Mouse (Mus musculus): Measurements from ENCODE around the gene Vti1a. TPM values are rescaled to one million over a fixed set of nuclear protein-coding genes. Genes with fewer than 3 reads are reported as not detected.

Vti1a gene
- total RNA-seq, 2 experiments from 2014 or later: 53.6 to 56.2 TPM

DNA sequence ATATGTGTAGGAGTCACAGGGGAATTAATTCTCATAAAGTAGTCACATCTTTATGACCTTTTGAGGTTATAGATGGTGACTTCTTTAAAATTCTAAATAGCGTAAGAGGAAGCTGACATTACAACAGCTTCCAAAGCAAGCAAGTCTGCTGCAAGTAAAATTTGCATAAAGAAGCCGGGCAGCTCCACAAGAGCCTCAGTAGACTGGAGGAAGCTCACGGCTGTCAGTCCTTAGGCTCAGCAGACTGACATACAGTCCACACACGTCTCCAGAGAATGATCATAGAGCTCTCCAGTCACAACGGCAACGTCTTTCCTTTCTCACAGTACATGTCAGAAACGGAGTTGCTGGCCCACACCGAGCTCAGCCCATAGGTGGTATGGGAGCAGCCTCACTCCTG, 4.2 kb upstream of the Vti1a start:
- no peak for DNase-seq (ENCODE audit: extremely low spot score in 1 of 2, low spot score in 1 of 2)

DNA sequence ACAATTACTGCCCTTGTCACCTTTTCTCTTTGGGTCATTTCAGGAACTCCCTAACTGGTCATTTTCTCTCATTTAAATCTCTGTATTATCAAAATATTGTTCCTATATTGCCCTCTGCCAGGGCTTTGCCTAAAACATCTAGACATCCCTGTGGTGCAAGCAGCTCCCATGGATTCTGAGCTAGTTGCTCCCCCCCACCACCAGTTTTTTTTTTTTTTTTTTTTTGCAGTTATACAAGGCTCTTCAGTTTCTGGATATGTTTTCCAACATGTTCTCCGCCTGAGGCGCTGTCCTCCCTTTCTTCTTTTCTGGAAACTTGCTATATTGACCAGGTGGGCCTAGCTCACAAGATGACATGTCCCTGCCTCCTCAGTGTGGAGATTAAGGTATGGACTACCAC, 2.4 kb upstream of the Vti1a start:
- no peak for DNase-seq (ENCODE audit: extremely low spot score in 1 of 2, low spot score in 1 of 2)

DNA sequence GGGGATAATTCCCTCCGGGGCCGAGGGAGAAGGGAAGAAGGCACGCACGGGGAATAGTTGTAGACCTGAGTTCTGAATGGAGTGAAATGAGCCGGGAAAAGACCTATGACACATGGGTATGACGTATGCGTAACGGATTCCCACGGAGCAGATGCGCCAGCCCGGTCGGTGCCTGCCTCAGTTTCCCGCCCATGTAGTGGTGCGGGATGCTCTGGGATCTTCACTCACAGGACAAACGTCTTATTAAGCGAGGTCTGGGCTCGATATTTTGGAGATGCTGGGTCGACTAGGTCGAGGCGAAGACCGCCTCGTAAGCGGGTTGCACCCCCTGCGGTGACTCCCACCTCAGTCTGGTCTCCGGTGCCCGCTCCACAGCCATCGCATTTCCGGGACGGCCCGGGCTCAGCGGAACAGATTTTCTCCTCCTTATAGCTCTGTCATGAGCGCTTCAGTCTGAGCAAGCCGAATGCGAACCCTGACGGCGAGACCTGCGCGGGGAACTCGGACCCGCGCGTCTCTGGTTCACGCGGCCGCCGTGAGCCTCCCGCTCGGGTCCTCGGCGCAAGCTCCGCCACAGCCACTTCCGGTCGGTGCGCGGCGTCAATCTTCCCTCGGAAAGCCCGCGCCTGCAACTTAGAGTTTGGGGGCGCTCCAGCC, 515 bp upstream of the Vti1a start, which contains the start of gene Zdhhc6:
Gene Zdhhc6, minus strand, starts transcription at position 581 of the 657 bp plus-strand sequence.
- peak in 1 of 2 experiments; percentile 86 for DNase-seq (ENCODE audit: extremely low spot score in 1 of 2, low spot score in 1 of 2)

DNA sequence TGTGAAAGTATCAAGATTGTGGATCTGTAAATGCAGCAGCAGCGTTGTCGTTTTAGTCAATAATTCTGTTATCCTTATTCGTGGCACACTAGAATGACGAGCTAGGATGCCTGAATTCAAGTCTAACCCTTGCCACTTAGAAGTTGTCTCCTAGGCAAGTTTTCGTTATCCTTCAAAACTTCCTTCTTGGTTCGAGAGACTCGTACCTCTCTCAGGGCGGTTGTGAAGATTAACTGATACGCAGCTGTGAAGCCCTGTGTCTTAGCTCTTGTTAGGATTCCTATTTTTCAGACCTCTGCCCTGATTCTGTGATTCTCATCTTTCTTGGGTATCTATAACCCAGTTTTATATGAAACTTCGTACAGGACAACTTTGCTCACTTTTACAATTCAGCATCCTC, 806 bp downstream of the Vti1a start:
- DNase-seq (ENCODE audit: extremely low spot score in 1 of 2, low spot score in 1 of 2): no peak

DNA sequence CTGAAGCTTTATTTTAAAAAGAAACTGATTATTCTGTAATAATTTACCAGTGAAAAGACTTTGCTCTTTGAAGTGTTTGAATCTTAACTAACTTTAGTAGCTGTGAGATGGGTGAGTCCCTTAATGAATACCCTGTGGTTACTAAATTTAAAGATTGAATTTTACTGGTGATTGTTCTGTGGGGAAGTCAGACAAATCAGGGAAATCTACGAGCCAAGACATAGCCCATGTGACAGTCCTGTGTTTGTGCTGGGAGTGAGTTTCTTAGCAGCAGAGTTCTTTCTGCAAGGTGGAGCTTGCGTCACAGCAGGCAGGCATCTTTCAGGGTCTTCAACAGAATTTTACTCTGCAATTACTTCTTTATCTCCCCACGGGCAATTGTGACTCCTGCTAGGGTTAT, 2.9 kb downstream of the Vti1a start:
- no peak for DNase-seq (ENCODE audit: extremely low spot score in 1 of 2, low spot score in 1 of 2)

DNA sequence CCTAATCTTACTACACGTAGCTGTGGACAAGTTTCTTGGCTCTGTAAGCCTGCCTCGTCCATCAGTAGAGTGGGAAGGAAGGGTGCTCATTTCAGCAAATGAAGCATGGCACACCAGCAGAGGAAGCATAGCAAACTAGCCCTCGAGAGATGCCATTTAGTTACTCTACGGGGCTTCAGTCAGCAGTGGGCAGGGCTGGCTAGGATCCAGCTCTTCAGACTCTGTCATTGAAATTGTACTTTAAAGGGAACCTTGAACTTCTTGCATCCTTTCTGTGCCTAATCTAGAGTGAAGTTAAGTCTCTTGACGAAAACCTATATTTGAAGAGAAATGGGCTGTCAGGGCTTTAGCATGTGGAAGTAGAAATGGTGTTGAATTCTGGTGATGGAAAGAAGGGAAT, 3.4 kb downstream of the Vti1a start:
- no peak for DNase-seq (ENCODE audit: extremely low spot score in 1 of 2, low spot score in 1 of 2)

DNA sequence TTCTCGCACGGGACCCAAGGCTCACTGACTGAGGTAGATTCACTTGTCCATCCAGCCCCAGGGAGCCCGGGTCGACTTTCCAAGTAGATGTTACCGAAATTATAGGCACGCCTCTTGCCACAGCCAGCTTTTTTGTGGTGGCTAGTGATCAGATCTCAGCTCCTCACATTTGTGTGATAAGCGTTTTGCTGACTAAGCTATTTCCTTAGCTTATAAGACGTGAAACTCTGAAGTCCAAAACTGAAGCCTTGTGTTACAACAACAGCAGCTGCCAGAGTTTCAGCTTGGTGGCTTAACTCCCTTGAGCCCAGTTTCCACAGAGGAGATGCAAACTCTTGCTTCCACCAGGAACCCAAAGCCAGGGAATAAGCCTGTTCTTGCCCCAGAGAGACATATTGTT, 6.5 kb downstream of the Vti1a start:
- no peak for DNase-seq (ENCODE audit: extremely low spot score in 1 of 2, low spot score in 1 of 2)

DNA sequence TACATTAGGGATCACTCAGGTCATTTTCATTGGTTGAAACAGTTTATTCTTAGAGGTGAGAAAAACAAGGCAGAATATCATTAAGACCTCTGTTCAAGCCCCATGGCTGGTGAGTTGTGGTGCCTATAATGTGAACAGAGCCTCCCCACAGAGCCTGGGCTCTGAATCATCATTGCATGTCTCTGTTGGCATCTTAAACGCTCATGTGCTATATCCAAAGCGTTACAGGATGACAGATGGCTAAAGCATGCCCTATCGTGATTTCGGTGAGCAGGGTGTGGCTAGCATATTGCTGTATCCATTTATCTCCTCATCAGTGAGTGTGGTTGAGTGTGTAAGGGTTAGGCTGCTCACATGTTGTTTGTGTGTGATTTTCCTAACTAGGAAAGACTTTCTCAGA, 11.4 kb downstream of the Vti1a start:
- DNase-seq (ENCODE audit: extremely low spot score in 1 of 2, low spot score in 1 of 2): no peak

DNA sequence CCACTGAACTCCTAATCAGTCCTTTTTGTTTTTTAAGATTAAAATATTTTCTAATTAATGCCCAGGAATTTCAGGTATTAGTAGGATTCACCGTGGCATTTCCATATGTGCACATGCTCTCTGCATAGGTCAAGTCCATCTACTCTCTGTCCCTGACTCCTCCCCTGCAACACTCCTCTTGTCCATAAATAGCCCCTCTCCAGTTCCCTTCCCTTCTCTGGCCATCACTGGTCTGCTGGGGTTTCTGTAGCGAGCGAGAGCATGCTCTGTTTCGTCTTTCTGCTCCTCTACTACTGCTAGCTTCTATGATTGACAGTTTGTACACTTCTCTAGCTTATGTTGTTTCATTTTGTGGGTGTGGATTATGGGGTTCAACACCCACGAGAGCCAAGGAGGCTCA, 15.7 kb downstream of the Vti1a start:
- no peak for DNase-seq (ENCODE audit: extremely low spot score in 1 of 2, low spot score in 1 of 2)

DNA sequence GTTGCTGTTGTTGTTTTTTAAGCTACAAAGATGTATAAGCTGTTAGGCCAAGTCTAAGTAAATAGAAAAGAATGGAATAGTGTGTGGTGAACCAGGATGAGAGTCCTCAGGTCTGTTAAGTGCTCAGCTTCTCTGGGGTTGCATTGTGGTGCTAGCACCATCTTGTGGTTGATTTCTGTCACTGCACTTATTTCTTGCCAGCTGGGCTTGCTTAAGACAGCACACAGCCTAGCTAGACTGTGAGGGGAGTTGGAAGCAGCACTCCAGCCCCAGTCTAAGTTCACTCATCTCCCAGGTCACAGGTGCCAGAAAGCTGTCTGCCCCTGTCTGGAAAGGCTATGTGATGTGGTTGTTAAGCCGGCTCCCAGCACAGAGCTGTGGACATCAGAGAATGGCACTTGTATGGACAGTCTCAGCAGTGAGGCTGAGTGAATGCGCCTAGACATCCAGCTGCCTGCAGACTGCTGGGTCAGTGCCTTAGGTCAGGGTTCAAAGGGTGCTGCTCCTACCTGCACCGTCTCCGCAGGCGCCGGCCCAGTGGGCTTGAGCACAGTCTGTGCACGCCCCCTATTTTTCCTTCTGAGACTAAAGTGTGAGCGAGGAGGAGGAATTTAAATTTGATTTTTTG, 16.7 kb downstream of the Vti1a start:
- DNase-seq (ENCODE audit: extremely low spot score in 1 of 2, low spot score in 1 of 2): peak; percentile 44 to 51

DNA sequence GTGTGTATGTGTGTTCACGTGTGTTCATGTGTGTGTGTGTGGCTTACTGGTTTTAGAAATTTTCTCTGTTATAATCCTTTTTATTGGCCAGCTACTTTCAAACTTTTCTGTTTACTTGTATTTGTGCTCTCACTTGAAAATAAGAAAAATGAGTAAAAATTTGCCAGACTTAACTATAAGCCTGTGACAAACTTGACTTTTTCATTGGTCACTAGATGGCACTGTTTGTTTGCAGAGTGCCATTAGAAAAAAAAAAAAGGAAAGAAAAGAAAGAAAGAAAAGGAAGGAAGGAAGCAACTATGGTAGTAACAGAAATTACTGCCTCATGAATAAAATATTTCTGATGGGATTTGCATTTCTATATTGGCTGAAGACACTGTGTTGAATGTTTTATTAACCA, 19.8 kb downstream of the Vti1a start:
- no peak for DNase-seq (ENCODE audit: extremely low spot score in 1 of 2, low spot score in 1 of 2)

DNA sequence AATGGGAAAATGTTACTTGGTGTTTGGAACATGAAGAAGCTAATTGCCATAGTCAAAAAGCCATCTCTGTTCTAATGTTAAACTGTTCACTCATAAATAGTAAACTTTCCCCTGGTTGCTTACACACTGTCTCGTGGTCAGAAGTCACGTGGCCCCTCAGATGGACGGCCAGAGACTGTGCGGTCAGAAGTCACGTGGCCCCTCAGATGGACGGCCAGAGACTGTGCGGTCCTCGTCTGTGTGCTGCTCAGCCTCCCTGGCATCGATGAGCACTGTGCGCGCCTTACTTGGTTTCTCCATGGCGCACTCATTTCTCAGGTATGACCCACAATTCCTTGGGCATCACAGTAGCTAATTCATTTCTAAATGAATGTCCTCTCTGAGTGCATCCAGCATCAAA, 20.3 kb downstream of the Vti1a start:
- DNase-seq (ENCODE audit: extremely low spot score in 1 of 2, low spot score in 1 of 2): no peak

DNA sequence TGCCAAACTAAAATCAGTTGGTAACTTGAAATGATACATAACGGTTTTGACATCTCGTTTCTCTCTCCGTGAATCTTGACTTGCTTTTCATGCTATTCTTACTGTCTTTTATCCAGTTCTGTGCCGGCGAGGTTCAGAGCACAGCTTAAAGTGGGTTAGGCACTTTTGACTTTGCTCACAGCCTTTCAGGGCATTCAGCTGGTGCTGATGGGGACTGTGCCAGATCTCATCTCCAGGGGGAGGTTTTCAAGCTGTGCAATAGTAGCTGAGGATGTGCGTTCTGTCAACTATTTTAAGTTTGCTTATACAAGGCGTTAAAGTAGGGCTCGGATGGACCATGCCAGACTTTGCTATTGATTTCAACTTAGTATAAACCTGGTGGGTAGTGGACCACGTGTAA, 21.0 kb downstream of the Vti1a start:
- no peak for DNase-seq (ENCODE audit: extremely low spot score in 1 of 2, low spot score in 1 of 2)

DNA sequence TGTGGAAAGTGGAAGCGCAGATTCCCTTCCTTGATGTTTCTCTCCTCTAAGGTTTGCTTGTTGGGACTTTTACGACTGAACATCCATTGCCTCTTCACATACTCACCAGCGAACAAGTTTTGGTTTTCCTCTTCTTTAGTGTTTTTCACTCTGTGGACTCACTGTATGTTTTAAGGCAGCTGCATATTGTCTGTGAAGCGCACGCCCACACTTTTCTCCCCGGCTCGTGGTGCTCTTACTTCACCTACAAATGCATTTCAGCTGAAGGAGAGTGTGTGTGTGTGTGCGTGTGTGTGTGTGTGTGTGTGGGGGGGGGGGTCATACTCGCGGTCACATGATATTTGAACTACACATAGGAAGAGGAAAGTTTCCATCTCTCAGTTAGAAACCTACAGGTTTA, 21.6 kb downstream of the Vti1a start:
- DNase-seq (ENCODE audit: extremely low spot score in 1 of 2, low spot score in 1 of 2): no peak

DNA sequence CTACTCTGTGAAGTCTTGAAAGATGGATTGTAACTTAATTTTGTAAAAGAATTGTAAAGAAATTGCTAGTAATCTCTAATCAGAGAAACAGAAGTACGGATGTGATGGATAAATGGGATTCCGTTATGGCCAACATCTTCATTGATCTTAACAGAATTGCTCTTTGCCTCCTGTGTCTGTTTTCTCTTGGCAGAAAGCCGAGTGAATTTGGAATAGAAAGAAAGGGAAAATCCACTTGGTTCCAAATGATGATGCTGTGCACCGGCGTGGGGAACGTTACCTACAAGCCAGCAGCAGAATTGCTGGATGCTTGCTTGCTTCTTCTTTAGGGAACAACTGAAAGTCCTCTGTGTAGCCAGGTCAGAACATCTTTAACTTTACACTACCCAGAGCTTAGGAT, 24.4 kb downstream of the Vti1a start:
- DNase-seq (ENCODE audit: extremely low spot score in 1 of 2, low spot score in 1 of 2): no peak

DNA sequence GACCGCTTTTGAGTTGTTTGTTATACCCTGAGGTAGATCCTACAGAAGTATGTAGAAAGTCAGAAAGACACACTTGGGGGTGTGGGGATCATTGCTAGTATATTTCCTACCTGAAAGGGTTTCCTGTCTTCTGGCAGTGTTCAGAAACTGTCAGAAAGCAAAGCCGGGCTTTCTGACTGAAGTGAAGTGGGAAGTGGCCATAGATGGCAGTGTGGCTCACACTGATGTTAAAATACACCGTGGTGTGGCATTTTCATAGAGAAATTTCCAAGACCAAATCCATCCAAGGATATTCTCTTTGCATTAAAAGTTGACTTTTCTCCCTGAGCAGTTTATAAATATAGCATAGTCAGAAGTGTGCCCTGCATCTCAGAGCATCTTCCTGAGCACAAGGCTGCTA, 25.3 kb downstream of the Vti1a start:
- no peak for DNase-seq (ENCODE audit: extremely low spot score in 1 of 2, low spot score in 1 of 2)

DNA sequence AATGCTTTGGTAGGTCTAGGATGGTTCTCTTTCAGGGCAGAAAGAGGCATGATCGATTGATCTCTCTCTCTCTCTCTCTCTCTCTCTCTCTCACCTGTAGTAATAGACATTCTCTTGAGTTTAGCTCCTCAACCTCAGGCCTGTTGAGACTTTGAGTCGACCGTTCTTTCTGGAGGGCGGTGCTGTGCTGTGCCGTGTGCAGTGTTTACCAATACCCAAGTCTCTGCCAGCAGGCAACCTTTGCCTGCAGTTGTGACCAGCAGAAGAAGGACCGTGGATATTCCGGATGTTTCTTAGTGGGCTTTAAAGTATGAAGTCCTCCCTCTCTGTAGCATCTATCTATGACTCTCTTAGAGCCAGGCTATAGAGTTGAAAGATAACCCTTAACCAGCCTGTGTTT, 26.3 kb downstream of the Vti1a start:
- DNase-seq (ENCODE audit: extremely low spot score in 1 of 2, low spot score in 1 of 2): no peak

DNA sequence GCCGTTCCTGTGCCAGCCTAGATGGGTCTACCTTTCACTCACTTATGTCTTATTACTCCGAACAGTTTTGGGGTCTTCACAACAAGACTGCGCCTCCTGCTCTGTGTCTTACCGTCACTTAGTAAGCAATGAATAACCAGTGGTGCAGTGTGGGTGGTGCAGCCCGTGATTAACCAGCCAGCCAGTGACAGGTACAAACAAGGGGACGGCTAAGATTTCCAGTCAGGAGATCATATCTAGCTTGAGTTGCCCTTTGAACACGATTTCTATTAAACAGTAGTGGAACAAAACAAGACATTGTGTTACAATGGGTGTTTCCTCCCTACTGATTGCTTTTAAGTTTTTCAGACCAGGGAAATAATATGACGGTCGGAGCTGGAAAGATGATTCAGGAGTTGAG, 27.2 kb downstream of the Vti1a start:
- DNase-seq (ENCODE audit: extremely low spot score in 1 of 2, low spot score in 1 of 2): no peak

DNA sequence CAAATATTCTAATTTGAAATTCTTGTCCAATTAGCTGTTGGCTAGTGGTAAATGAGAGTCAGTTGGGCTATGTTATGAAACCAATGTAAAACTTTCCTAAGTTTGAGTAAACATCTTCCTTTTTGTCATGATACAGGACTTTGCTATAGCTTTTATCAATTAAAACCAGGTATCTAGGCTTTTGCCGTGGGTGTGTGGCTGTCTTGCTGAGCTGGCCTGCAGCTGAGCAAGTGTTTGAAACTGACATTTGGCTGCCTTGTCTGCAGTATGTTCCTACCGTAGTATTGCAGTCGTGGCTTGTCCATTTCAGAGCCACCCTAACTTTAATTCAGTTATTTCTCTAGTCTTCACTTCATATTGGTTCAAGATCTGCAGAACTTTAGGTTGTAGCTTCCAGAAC, 32.1 kb downstream of the Vti1a start:
- DNase-seq (ENCODE audit: extremely low spot score in 1 of 2, low spot score in 1 of 2): no peak

DNA sequence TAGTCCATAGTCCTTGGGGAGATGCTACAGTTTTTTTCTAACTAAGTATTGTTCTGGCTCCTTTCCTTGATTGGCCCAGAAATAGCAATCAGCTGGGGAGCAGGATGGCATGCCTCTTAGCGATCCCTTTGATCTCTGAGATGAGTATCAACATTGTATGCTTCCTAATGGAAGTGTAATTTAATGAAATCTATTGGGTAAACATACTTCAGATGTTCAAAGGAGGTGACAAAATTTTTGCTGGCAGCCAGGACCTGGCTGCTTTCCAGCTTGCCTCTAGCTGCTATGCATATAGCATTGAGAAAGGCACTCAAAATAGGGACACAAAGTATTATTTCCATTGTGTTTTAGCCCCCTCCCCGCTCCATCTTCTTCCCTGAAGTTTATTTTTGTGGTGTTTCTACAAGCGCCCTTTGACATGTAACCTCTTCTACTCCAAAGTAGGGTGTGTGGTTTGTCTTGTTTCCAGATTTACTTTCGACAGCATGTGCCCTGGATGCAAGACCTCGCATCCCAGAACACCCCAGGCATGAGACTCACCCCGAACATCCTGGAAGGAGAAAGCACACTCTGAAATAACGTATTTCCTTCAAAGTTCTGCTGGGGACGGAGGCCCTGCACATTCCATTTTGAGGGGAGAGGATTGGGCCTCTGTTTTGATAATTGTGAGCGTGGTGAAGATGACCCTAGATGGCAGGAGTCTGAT, 34.7 kb downstream of the Vti1a start:
- no peak for DNase-seq (ENCODE audit: extremely low spot score in 1 of 2, low spot score in 1 of 2)

DNA sequence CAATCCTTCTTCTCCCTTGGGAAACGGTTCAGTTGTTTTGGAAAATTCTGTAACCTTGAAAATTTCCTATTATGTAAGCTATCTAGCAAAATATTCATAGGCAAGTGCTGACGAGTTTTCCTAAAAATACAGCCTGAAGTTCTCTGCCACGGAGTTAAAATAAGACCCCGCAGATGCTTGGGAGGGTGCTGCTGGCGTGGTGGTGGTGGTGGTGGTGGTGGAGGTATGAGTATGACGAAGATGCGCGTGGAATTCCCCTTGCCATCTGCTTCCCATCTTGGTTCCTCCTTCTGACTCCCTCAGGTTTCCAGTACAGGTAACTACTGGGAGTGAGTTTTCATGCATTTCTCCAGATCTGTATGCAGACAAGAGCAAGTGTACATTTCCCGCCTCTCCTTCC, 46.5 kb downstream of the Vti1a start:
- DNase-seq (ENCODE audit: extremely low spot score in 1 of 2, low spot score in 1 of 2): no peak

DNA sequence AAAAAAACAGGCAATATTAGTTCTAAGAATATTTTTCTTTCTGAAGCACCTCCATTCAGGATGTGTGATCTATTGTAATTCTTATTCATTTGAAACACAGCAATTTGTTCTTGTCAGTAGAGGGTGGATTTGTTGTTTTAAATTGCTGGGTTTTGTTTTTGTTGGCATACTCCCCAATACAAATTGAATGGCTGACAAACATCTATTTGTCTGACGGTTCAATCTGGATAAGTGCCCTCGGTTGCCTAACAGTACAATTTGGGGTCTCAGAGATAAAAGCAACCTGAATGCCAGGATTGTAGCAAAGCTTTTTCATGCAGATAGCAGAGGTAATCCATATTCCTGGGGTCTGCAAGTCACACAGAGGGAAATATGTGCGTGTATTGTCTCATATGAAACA, 53.6 kb downstream of the Vti1a start:
- DNase-seq (ENCODE audit: extremely low spot score in 1 of 2, low spot score in 1 of 2): no peak

All from layer of hippocampus, postnatal 25 days (tissue).